Mouse (Mus musculus): Measurements from ENCODE around the gene Chd4. TPM values are rescaled to one million over a fixed set of nuclear protein-coding genes. Genes with fewer than 3 reads are reported as not detected.
"Not testable (repeated sequence)": the region's sequence is repeated elsewhere in the genome, so short reads cannot be mapped to it uniquely, and the experiment has no call there.

Chd4 gene
- polyA plus RNA-seq, 1 experiment from 2014 or later: 24.5 TPM

GRCm38 (mm10) chr6:125159773-125160557 lies 64.2 kb downstream of the Chd4 start:
- Histone ChIP-seq H3K27me3 (ENCODE audit: insufficient read depth, low read length) (no peaks in the 10 kb centered on the region), H3K9me3 (ENCODE audit: low read length) (no peaks in the 10 kb centered on the region), H3K9ac (replicated peaks) (no peak overlapping the region), H3K4me2 (ENCODE audit: low read depth, low read length) (no peak overlapping the region), H3K4me3 (ENCODE audit: low read depth, low read length) (no peak overlapping the region), H3K4me1 (ENCODE audit: insufficient read depth) (peaks cover 26% of the 10 kb centered on the region), H3K27ac (ENCODE audit: low read depth) (peak overlapping the region; percentile 34; the same call in 1 of the 2 replicates), H3K36me3 (replicated peaks; ENCODE audit: insufficient read depth, low read length) (peaks cover 37% of the 10 kb centered on the region)
- WGBS (ENCODE audit: insufficient replicate concordance): 65% methylated on average over 7 of the region's 7 CpGs
- TF ChIP-seq CTCF (IDR thresholded peaks at IDR 0.05; ENCODE audit: low read depth): no peak
- TF ChIP-seq EP300 (IDR thresholded peaks at IDR 0.05; ENCODE audit: low read depth): no peak
- DNase-seq (no peak), ATAC-seq (no peak)

DNA sequence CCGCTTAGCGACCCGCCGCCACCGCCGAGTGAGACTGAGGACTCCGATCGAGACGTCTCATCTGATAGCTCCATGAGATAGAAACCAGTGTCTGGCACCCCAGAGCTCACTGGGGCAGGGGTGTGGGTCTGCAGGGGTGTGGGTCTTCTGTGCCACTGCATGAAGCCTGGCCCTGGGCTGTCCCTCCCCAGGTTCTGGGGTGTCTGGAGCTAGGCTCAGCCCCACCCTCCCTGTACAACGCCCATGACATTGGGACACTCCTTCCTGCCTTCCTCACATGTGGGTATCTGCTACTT lies 64.7 kb downstream of the Chd4 start:
- peak overlapping the region; percentile 34; the same call in 1 of the 2 replicates for H3K27ac ChIP-seq (ENCODE audit: low read depth)
- H3K9me3 ChIP-seq (ENCODE audit: low read length): no peaks in the 10 kb centered on the region
- 45% methylated on average over 10 of the region's 10 CpGs for WGBS (ENCODE audit: insufficient replicate concordance)
- H3K36me3 ChIP-seq (replicated peaks; ENCODE audit: insufficient read depth, low read length): peaks cover 37% of the 10 kb centered on the region
- TF ChIP-seq CTCF (IDR thresholded peaks at IDR 0.05; ENCODE audit: low read depth): no peak
- no peak for TF ChIP-seq EP300 (IDR thresholded peaks at IDR 0.05; ENCODE audit: low read depth)
- H3K4me2 ChIP-seq (ENCODE audit: low read depth, low read length): no peak overlapping the region
- H3K4me1 ChIP-seq (ENCODE audit: insufficient read depth): peaks cover 26% of the 10 kb centered on the region
- DNase-seq: no peak
- no peak overlapping the region for H3K4me3 ChIP-seq (ENCODE audit: low read depth, low read length)
- no peak overlapping the region for H3K9ac ChIP-seq (replicated peaks)
- H3K27me3 ChIP-seq (ENCODE audit: insufficient read depth, low read length): no peaks in the 10 kb centered on the region
- ATAC-seq: no peak

DNA sequence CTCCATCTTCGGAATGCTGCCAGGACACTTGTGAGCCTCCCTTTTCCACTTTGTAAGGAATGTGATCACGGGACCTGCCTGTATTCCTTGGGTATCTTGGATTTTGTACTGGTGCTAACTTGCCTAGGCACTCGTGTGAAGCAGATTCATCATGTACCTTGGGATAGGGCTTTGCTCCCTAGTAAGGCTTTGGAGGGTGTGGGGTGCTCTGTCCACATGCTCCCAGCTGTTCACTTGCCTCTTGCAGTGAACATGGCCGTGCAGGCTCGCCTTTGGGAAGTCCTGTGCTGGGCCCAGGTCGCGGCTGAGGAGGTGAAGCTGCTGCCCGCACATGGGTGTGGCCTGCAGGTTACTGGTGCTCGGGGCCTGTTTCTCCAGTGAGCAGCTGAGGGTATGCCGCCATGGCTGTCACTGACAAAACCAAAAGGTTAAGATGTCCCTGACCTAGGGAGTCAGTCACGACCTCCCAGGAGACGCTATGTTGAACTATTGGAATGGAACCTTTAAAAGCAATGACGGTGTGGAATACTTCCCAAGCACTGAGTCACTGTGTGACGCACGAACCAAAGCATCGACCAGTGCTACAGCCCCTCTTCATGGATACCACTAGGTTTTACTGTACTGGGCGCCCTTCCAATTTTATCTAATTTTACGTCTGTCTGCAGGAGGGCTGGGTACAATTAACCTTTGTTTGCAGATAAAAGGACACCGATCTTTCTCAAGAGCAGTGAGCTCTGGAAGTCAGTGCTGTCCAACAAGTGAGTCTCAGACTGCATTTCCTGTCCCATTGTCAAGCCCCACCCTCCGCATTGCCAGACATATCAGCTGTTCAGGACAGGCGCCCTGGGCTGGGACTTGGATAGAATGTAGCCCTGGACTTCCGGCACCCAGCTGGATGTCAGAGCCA lies 65.3 kb downstream of the Chd4 start:
- Histone ChIP-seq H3K4me3 (ENCODE audit: low read depth, low read length) (no peak overlapping the region), H3K27ac (ENCODE audit: low read depth) (peak overlapping the region; percentile 34; the same call in 1 of the 2 replicates), H3K4me1 (ENCODE audit: insufficient read depth) (peaks cover 26% of the 10 kb centered on the region), H3K27me3 (ENCODE audit: insufficient read depth, low read length) (no peaks in the 10 kb centered on the region), H3K9ac (replicated peaks) (no peak overlapping the region), H3K9me3 (ENCODE audit: low read length) (no peaks in the 10 kb centered on the region), H3K36me3 (replicated peaks; ENCODE audit: insufficient read depth, low read length) (peaks cover 37% of the 10 kb centered on the region), H3K4me2 (ENCODE audit: low read depth, low read length) (no peak overlapping the region)
- ATAC-seq (no peak), DNase-seq (peak; percentile 57)
- no peak for TF ChIP-seq CTCF (IDR thresholded peaks at IDR 0.05; ENCODE audit: low read depth)
- 0 out of 2 replicates have a peak, but pooled peaks have one; percentile 53 for TF ChIP-seq EP300 (IDR thresholded peaks at IDR 0.05; ENCODE audit: low read depth)
- 32% methylated on average over 22 of the region's 22 CpGs for WGBS (ENCODE audit: insufficient replicate concordance)

DNA sequence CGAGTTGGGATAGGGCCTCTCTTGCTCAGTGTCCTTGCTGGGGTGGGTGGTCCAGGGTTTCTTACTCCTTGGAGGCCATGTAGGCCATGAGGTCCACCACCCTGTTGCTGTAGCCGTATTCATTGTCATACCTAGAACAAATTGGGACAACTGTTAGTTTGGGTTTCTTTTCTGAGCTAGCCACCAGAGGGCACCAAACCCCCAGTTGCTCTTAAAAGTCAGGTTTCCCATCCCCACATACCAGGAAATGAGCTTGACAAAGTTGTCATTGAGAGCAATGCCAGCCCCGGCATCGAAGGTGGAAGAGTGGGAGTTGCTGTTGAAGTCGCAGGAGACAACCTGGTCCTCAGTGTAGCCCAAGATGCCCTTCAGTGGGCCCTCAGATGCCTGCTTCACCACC lies 66.2 kb downstream of the Chd4 start:
- TF ChIP-seq CTCF (IDR thresholded peaks at IDR 0.05; ENCODE audit: low read depth): peak; percentile 75
- Histone ChIP-seq H3K36me3 (replicated peaks; ENCODE audit: insufficient read depth, low read length) (peaks cover 37% of the 10 kb centered on the region), H3K4me1 (ENCODE audit: insufficient read depth) (peaks cover 33% of the 10 kb centered on the region)
- not testable (repeated sequence) for H3K27ac ChIP-seq (ENCODE audit: low read depth); H3K27me3 ChIP-seq (ENCODE audit: insufficient read depth, low read length); H3K9me3 ChIP-seq (ENCODE audit: low read length); H3K4me2 ChIP-seq (ENCODE audit: low read depth, low read length); H3K4me3 ChIP-seq (ENCODE audit: low read depth, low read length); ATAC-seq; H3K9ac ChIP-seq (replicated peaks)
- DNase-seq: peak; percentile 75
- 20% methylated on average over 3 of the region's 5 CpGs for WGBS (ENCODE audit: insufficient replicate concordance)

- H3K4me3 ChIP-seq (ENCODE audit: low read depth, low read length): peak overlapping the region; percentile 8; the same call in 1 of the 2 replicates
- H3K4me2 ChIP-seq (ENCODE audit: low read depth, low read length): peak overlapping the region; percentile 52
- not testable (repeated sequence) for ATAC-seq; H3K27me3 ChIP-seq (ENCODE audit: insufficient read depth, low read length); H3K9me3 ChIP-seq (ENCODE audit: low read length); H3K27ac ChIP-seq (ENCODE audit: low read depth); DNase-seq; H3K9ac ChIP-seq (replicated peaks)
- H3K4me1 ChIP-seq (ENCODE audit: insufficient read depth): peaks cover 41% of the 10 kb centered on the region
- WGBS (ENCODE audit: insufficient replicate concordance): 71% methylated on average over 10 of the region's 16 CpGs
- peaks cover 43% of the 10 kb centered on the region for H3K36me3 ChIP-seq (replicated peaks; ENCODE audit: insufficient read depth, low read length)
Measured at GRCm38 (mm10) chr6:125162615-125163305, 67.0 kb downstream of the Chd4 start.

Data from liver, postnatal 0 days (tissue).